Mouse (Mus musculus): Measurements from ENCODE around the gene Atp5g3. TPM values are rescaled to one million over a fixed set of nuclear protein-coding genes. Genes with fewer than 3 reads are reported as not detected.
A peak's percentile ranks its signal among the peaks of the same experiment; 100 is the strongest.
"Not testable (repeated sequence)": the region's sequence is repeated elsewhere in the genome, so short reads cannot be mapped to it uniquely, and the experiment has no call there.

The Atp5g3 gene
- polyA plus RNA-seq, 1 experiment, result 481 TPM

DNA sequence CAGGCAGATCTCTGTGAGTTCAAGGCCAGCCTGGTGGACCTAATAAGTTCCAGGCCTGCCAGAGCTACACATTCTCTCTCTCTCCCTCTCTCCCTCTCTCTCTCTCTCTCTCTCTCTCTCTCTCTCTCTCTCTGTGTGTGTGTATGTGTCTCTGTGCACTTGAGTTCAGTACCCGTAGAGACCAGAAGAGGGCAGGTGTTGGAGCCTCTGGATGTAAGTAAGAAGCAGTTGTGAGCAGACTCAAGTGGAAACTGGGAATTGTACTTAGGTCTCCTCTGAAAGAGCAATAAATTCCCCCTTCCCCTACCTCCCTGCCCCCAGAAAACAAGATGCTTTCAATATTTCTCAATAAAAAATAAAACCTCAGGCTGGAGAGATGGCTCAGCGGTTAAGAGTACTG lies 7.6 kb downstream of the Atp5g3 start:
- H3K4me1 ChIP-seq (ENCODE audit: control insufficient read depth, insufficient read depth, low read length), result no peaks in the 10 kb centered on the region
- no peak overlapping the region for H3K9ac ChIP-seq (ENCODE audit: low read depth, poor library complexity, severe bottlenecking)
- H3K9me3 ChIP-seq (replicated peaks; ENCODE audit: control insufficient read depth, insufficient read depth, low read length, poor library complexity, severe bottlenecking), result no peaks in the 10 kb centered on the region
- peaks cover 21% of the 10 kb centered on the region for H3K36me3 ChIP-seq (ENCODE audit: control insufficient read depth, insufficient read depth, low read length, poor library complexity, severe bottlenecking)
- no peaks in the 10 kb centered on the region for H3K27me3 ChIP-seq (ENCODE audit: control insufficient read depth, insufficient read depth, low read length, poor library complexity, severe bottlenecking)
- H3K4me3 ChIP-seq (ENCODE audit: low read depth, low read length), result no peak overlapping the region
- no peak for TF ChIP-seq CTCF (IDR thresholded peaks at IDR 0.05; ENCODE audit: low read depth, low read length)
- TF ChIP-seq EP300 (IDR thresholded peaks at IDR 0.05; ENCODE audit: insufficient read depth, low read depth, low read length), result no peak
- TF ChIP-seq POLR2A (IDR thresholded peaks at IDR 0.05; ENCODE audit: insufficient read depth, low read length), result no peak
- H3K27ac ChIP-seq (ENCODE audit: insufficient read depth, low read length), result no peak overlapping the region

DNA sequence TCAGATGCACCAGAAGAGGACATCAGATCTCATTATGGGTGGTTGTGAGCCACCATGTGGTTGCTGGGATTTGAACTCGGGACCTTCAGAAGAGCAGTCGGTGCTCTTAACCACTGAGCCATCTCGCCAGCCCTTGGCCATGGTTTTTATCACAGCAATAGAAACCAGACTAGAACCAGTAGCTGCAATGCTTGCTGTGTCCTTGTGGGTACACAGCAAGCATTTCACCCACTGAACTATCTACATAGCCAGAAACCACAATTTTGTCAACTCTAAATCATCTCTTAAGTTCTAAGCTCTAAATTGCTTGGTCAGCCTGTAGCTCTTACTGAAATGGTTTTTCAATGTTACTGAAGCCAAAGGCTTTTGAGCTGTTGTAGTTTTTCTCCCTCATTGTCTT lies 8.8 kb downstream of the Atp5g3 start:
- not testable (repeated sequence) for H3K4me1 ChIP-seq (ENCODE audit: control insufficient read depth, insufficient read depth, low read length); H3K27ac ChIP-seq (ENCODE audit: insufficient read depth, low read length); H3K4me3 ChIP-seq (ENCODE audit: low read depth, low read length); H3K9me3 ChIP-seq (replicated peaks; ENCODE audit: control insufficient read depth, insufficient read depth, low read length, poor library complexity, severe bottlenecking); H3K36me3 ChIP-seq (ENCODE audit: control insufficient read depth, insufficient read depth, low read length, poor library complexity, severe bottlenecking); H3K27me3 ChIP-seq (ENCODE audit: control insufficient read depth, insufficient read depth, low read length, poor library complexity, severe bottlenecking); H3K9ac ChIP-seq (ENCODE audit: low read depth, poor library complexity, severe bottlenecking)

DNA sequence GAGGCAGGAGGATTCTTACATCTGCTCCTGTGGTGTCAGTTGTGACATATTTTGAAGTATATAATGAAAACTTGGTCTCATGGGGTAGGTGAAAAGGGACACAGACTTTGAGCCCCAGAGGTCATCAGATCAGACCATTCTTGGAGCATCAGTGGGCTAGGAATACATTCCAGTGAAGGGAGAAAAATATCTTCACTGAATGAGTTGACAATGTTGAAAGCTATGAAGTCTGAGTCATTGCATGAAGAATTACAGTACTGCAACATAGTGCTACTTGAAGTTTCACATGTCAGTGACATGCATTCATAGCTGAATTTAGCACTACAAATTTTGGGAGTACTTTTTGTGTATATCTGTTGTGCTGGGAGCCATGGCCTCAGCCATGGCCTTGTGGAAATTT lies 10.0 kb downstream of the Atp5g3 start:
- H3K27ac ChIP-seq (ENCODE audit: insufficient read depth, low read length), result no peak overlapping the region
- TF ChIP-seq EP300 (IDR thresholded peaks at IDR 0.05; ENCODE audit: insufficient read depth, low read depth, low read length) (no peak), CTCF (IDR thresholded peaks at IDR 0.05; ENCODE audit: low read depth, low read length) (no peak), POLR2A (IDR thresholded peaks at IDR 0.05; ENCODE audit: insufficient read depth, low read length) (no peak)

DNA sequence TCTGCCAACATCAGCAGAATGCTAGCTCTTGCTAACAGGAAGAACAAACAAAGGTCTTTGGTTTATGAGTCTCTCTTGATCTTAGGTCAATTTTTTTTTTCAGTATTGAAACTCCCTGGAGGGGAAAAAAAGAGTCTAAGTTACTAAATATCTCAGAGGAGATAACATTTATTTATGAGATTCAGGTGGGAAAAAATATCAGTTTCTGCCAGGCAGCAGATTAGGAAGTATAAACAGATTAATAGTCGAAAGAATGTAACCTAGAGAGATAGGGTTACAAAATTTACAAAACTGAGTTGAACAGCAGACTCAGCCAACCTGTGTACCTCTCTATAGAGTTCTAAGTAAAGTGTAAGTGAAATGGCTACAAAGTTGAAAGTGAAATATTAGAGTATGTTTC lies 10.8 kb downstream of the Atp5g3 start:
- no peak overlapping the region for H3K9ac ChIP-seq (ENCODE audit: low read depth, poor library complexity, severe bottlenecking)
- H3K36me3 ChIP-seq (ENCODE audit: control insufficient read depth, insufficient read depth, low read length, poor library complexity, severe bottlenecking), result no peaks in the 10 kb centered on the region
- no peak for TF ChIP-seq EP300 (IDR thresholded peaks at IDR 0.05; ENCODE audit: insufficient read depth, low read depth, low read length)
- no peak overlapping the region for H3K4me3 ChIP-seq (ENCODE audit: low read depth, low read length)
- no peaks in the 10 kb centered on the region for H3K27me3 ChIP-seq (ENCODE audit: control insufficient read depth, insufficient read depth, low read length, poor library complexity, severe bottlenecking)
- no peaks in the 10 kb centered on the region for H3K9me3 ChIP-seq (replicated peaks; ENCODE audit: control insufficient read depth, insufficient read depth, low read length, poor library complexity, severe bottlenecking)
- no peak overlapping the region for H3K27ac ChIP-seq (ENCODE audit: insufficient read depth, low read length)
- no peaks in the 10 kb centered on the region for H3K4me1 ChIP-seq (ENCODE audit: control insufficient read depth, insufficient read depth, low read length)

More for the DNA sequence above, 10.0 kb downstream of the Atp5g3 start:
- Histone ChIP-seq H3K4me3 (ENCODE audit: low read depth, low read length) (no peak overlapping the region), H3K9ac (ENCODE audit: low read depth, poor library complexity, severe bottlenecking) (no peak overlapping the region), H3K9me3 (replicated peaks; ENCODE audit: control insufficient read depth, insufficient read depth, low read length, poor library complexity, severe bottlenecking) (no peaks in the 10 kb centered on the region), H3K4me1 (ENCODE audit: control insufficient read depth, insufficient read depth, low read length) (no peaks in the 10 kb centered on the region), H3K36me3 (ENCODE audit: control insufficient read depth, insufficient read depth, low read length, poor library complexity, severe bottlenecking) (no peaks in the 10 kb centered on the region; the same call in 1 of the 2 replicates), H3K27me3 (ENCODE audit: control insufficient read depth, insufficient read depth, low read length, poor library complexity, severe bottlenecking) (no peaks in the 10 kb centered on the region)

DNA sequence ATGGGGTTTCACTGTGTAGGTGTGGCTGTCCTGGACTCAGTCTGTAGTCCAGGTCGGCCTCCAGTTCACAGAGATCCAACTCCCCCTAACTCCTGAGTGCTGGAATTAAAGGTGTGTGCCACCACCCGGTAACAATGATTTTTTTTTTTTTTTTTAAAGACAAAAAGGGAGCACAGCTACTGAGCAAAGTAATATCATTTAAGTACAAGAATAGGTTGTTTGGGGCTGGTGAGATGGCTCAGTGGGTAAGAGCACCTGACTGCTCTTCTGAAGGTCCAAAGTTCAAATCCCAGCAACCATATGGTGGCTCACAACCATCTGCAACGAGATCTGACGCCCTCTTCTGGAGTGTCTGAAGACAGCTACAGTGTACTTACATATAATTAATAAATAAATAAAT lies 14.2 kb downstream of the Atp5g3 start:
- not testable (repeated sequence) for H3K9ac ChIP-seq (ENCODE audit: low read depth, poor library complexity, severe bottlenecking); H3K36me3 ChIP-seq (ENCODE audit: control insufficient read depth, insufficient read depth, low read length, poor library complexity, severe bottlenecking); H3K4me1 ChIP-seq (ENCODE audit: control insufficient read depth, insufficient read depth, low read length); H3K4me3 ChIP-seq (ENCODE audit: low read depth, low read length); H3K27me3 ChIP-seq (ENCODE audit: control insufficient read depth, insufficient read depth, low read length, poor library complexity, severe bottlenecking); H3K9me3 ChIP-seq (replicated peaks; ENCODE audit: control insufficient read depth, insufficient read depth, low read length, poor library complexity, severe bottlenecking); H3K27ac ChIP-seq (ENCODE audit: insufficient read depth, low read length)

DNA sequence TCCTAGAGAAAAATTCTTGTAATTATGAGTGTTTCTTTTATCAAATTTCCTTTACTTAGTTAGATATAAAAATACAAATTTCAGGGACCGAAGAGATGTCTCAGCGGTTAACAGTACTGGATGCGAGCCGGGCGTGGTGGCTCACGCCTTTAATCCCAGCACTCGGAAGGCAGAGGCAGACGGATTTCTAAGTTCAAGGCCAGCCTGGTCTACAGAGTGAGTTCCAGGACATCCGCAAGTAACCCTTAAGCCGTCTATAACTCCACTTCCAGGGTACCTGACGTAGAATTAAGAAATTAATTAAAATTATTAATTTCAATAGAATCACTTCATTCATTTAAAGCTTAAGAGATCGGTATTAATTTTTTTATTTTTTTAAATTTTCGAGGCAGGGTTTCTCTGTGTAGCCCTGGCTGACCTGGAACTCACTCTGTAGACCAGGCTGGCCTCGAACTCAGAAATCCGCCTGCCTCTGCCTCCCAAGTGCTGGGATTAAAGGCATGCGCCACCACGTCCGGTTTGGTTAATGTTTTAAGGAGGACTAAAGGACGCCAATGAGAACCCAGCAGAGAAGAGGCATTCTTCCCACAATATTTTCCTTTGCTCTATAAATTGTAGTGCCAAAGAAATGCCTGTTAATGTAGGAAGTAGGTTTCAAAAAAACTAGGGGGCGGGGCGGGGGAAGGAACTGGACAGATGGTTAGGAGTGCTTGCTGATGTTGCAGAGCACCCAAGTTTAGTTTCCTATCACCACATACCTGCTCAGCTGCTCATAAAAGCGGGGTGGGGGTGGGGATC lies 17.5 kb downstream of the Atp5g3 start:
- H3K36me3 ChIP-seq (ENCODE audit: control insufficient read depth, insufficient read depth, low read length, poor library complexity, severe bottlenecking), result no peaks in the 10 kb centered on the region
- no peaks in the 10 kb centered on the region for H3K4me1 ChIP-seq (ENCODE audit: control insufficient read depth, insufficient read depth, low read length)
- peak overlapping the region; percentile 90 for H3K4me3 ChIP-seq (ENCODE audit: low read depth, low read length)
- no peaks in the 10 kb centered on the region for H3K9me3 ChIP-seq (replicated peaks; ENCODE audit: control insufficient read depth, insufficient read depth, low read length, poor library complexity, severe bottlenecking)
- no peaks in the 10 kb centered on the region for H3K27me3 ChIP-seq (ENCODE audit: control insufficient read depth, insufficient read depth, low read length, poor library complexity, severe bottlenecking)
- no peak for TF ChIP-seq CTCF (IDR thresholded peaks at IDR 0.05; ENCODE audit: low read depth, low read length)
- TF ChIP-seq EP300 (IDR thresholded peaks at IDR 0.05; ENCODE audit: insufficient read depth, low read depth, low read length), result no peak
- TF ChIP-seq POLR2A (IDR thresholded peaks at IDR 0.05; ENCODE audit: insufficient read depth, low read length), result no peak
- H3K9ac ChIP-seq (ENCODE audit: low read depth, poor library complexity, severe bottlenecking), result peak overlapping the region; percentile 69
- no peak overlapping the region for H3K27ac ChIP-seq (ENCODE audit: insufficient read depth, low read length)
